Mouse (Mus musculus): Measurements from ENCODE around the gene Tnf. TPM values are rescaled to one million over a fixed set of nuclear protein-coding genes. Genes with fewer than 3 reads are reported as not detected.

The Tnf gene
- polyA plus RNA-seq, 1 experiment from 2014 or later = not detected

Small RNA genes lying within 50 kb of the gene (microRNA-seq; reads per million reads assigned to microRNA genes)
- gene Mir6973a (not detected), gene Mir6974 (not detected), gene Mir6975 (3.4 reads per million, percentile 16 among the genes with 10 or more reads in this experiment), gene Mir8094 (0.86 reads per million)

Other genes starting within 250 kb of the Tnf start
- 0.24 TPM in 1 of 2 replicates, not detected in the other for gene Hspa1b, start 242.8 kb downstream of the Tnf start, polyA plus RNA-seq (2015; fragmentation: Nextera tagmentation; extraction: Ambion mirVana)
- gene Gm20481, start 232.1 kb downstream of the Tnf start, polyA plus RNA-seq (2015; fragmentation: Nextera tagmentation; extraction: Ambion mirVana) = not detected in 2 replicates
- gene Hspa1a, start 229.9 kb downstream of the Tnf start, polyA plus RNA-seq (2015; fragmentation: Nextera tagmentation; extraction: Ambion mirVana) = 13.4 and 19.3 TPM in 2 replicates
- gene Hspa1l, start 229.3 kb downstream of the Tnf start, polyA plus RNA-seq (2015; fragmentation: Nextera tagmentation; extraction: Ambion mirVana) = 2.0 and 2.4 TPM in 2 replicates
- gene Lsm2, start 220.1 kb downstream of the Tnf start, polyA plus RNA-seq (2015; fragmentation: Nextera tagmentation; extraction: Ambion mirVana) = 97.2 and 107 TPM in 2 replicates
- gene Vars, start 201.0 kb downstream of the Tnf start, polyA plus RNA-seq (2015; fragmentation: Nextera tagmentation; extraction: Ambion mirVana) = 54.8 and 56.5 TPM in 2 replicates
- 0.16 and 0.26 TPM in 2 replicates for gene Vwa7, start 185.4 kb downstream of the Tnf start, polyA plus RNA-seq (2015; fragmentation: Nextera tagmentation; extraction: Ambion mirVana)
- gene Sapcd1, start 174.0 kb downstream of the Tnf start, polyA plus RNA-seq (2015; fragmentation: Nextera tagmentation; extraction: Ambion mirVana) = 0.71 and 1.1 TPM in 2 replicates
- 1.9 and 2.4 TPM in 2 replicates for gene Msh5, start 155.3 kb downstream of the Tnf start, polyA plus RNA-seq (2015; fragmentation: Nextera tagmentation; extraction: Ambion mirVana)
- 51.2 and 54.7 TPM in 2 replicates for gene Clic1, start 152.0 kb downstream of the Tnf start, polyA plus RNA-seq (2015; fragmentation: Nextera tagmentation; extraction: Ambion mirVana)
- 312 and 341 TPM in 2 replicates for gene Ddah2, start 143.0 kb downstream of the Tnf start, polyA plus RNA-seq (2015; fragmentation: Nextera tagmentation; extraction: Ambion mirVana)
- gene Ly6g6c, start 136.6 kb downstream of the Tnf start, polyA plus RNA-seq (2015; fragmentation: Nextera tagmentation; extraction: Ambion mirVana) = 0.30 TPM in 1 of 2 replicates, not detected in the other
- 0.12 and 0.15 TPM in 2 replicates for gene Mpig6b, start 135.8 kb downstream of the Tnf start, polyA plus RNA-seq (2015; fragmentation: Nextera tagmentation; extraction: Ambion mirVana)
- gene Ly6g6e, start 125.1 kb downstream of the Tnf start, polyA plus RNA-seq (2015; fragmentation: Nextera tagmentation; extraction: Ambion mirVana) = 0.26 and 0.31 TPM in 2 replicates
- 0.57 and 1.5 TPM in 2 replicates for gene Ly6g6d, start 123.9 kb downstream of the Tnf start, polyA plus RNA-seq (2015; fragmentation: Nextera tagmentation; extraction: Ambion mirVana)
- gene Ly6g6f, start 116.4 kb downstream of the Tnf start, polyA plus RNA-seq (2015; fragmentation: Nextera tagmentation; extraction: Ambion mirVana) = not detected in 2 replicates
- 105 and 107 TPM in 2 replicates for gene Abhd16a, start 112.7 kb downstream of the Tnf start, polyA plus RNA-seq (2015; fragmentation: Nextera tagmentation; extraction: Ambion mirVana)
- gene Ly6g5c, start 93.7 kb downstream of the Tnf start, polyA plus RNA-seq (2015; fragmentation: Nextera tagmentation; extraction: Ambion mirVana) = not detected in 2 replicates
- gene Ly6g5b, start 86.6 kb downstream of the Tnf start, polyA plus RNA-seq (2015; fragmentation: Nextera tagmentation; extraction: Ambion mirVana) = 1.5 TPM in 2 replicates
- 24.3 and 26.4 TPM in 2 replicates for gene Gpank1, start 80.6 kb downstream of the Tnf start, polyA plus RNA-seq (2015; fragmentation: Nextera tagmentation; extraction: Ambion mirVana)
- 315 and 331 TPM in 2 replicates for gene Csnk2b, start 80.0 kb downstream of the Tnf start, polyA plus RNA-seq (2015; fragmentation: Nextera tagmentation; extraction: Ambion mirVana)
- gene D17H6S53E, start 75.6 kb downstream of the Tnf start, polyA plus RNA-seq (2015; fragmentation: Nextera tagmentation; extraction: Ambion mirVana) = 7.8 and 8.7 TPM in 2 replicates
- 0.24 and 0.29 TPM in 2 replicates for gene Apom, start 70.0 kb downstream of the Tnf start, polyA plus RNA-seq (2015; fragmentation: Nextera tagmentation; extraction: Ambion mirVana)
- 70.5 and 75.7 TPM in 2 replicates for gene Bag6, start 66.8 kb downstream of the Tnf start, polyA plus RNA-seq (2015; fragmentation: Nextera tagmentation; extraction: Ambion mirVana)
- gene Prrc2a, start 37.1 kb downstream of the Tnf start, polyA plus RNA-seq (2015; fragmentation: Nextera tagmentation; extraction: Ambion mirVana) = 148 and 167 TPM in 2 replicates
- 6.2 and 6.9 TPM in 2 replicates for gene Aif1, start 25.9 kb downstream of the Tnf start, polyA plus RNA-seq (2015; fragmentation: Nextera tagmentation; extraction: Ambion mirVana)
- 4.7 and 5.9 TPM in 2 replicates for gene Lst1, start 13.6 kb downstream of the Tnf start, polyA plus RNA-seq (2015; fragmentation: Nextera tagmentation; extraction: Ambion mirVana)
- gene Ltb, start 7.6 kb downstream of the Tnf start, polyA plus RNA-seq (2015; fragmentation: Nextera tagmentation; extraction: Ambion mirVana) = 0.48 and 0.62 TPM in 2 replicates
- gene Lta, start 3.3 kb upstream of the Tnf start, polyA plus RNA-seq (2015; fragmentation: Nextera tagmentation; extraction: Ambion mirVana) = 0.45 and 1.1 TPM in 2 replicates
- gene Gm16181, start 18.8 kb upstream of the Tnf start, polyA plus RNA-seq (2015; fragmentation: Nextera tagmentation; extraction: Ambion mirVana) = 0.38 and 0.57 TPM in 2 replicates
- gene Atp6v1g2, start 31.7 kb upstream of the Tnf start, polyA plus RNA-seq (2015; fragmentation: Nextera tagmentation; extraction: Ambion mirVana) = 111 and 139 TPM in 2 replicates
- gene Nfkbil1, start 33.8 kb upstream of the Tnf start, polyA plus RNA-seq (2015; fragmentation: Nextera tagmentation; extraction: Ambion mirVana) = 9.2 and 9.4 TPM in 2 replicates
- 339 and 357 TPM in 2 replicates for gene Ddx39b, start 39.7 kb upstream of the Tnf start, polyA plus RNA-seq (2015; fragmentation: Nextera tagmentation; extraction: Ambion mirVana)
- 82.5 and 109 TPM in 2 replicates for gene H2-D1, start 60.7 kb upstream of the Tnf start, polyA plus RNA-seq (2015; fragmentation: Nextera tagmentation; extraction: Ambion mirVana)
- 0.38 and 0.52 TPM in 2 replicates for gene H2-Q1, start 118.4 kb upstream of the Tnf start, polyA plus RNA-seq (2015; fragmentation: Nextera tagmentation; extraction: Ambion mirVana)
- 4.4 and 7.6 TPM in 2 replicates for gene H2-Q2, start 140.2 kb upstream of the Tnf start, polyA plus RNA-seq (2015; fragmentation: Nextera tagmentation; extraction: Ambion mirVana)
- gene H2-Q4, start 177.6 kb upstream of the Tnf start, polyA plus RNA-seq (2015; fragmentation: Nextera tagmentation; extraction: Ambion mirVana) = 0.65 and 0.97 TPM in 2 replicates
- 1.1 and 1.3 TPM in 2 replicates for gene H2-Q6, start 222.8 kb upstream of the Tnf start, polyA plus RNA-seq (2015; fragmentation: Nextera tagmentation; extraction: Ambion mirVana)
- gene H2-Q7, start 237.1 kb upstream of the Tnf start, polyA plus RNA-seq (2015; fragmentation: Nextera tagmentation; extraction: Ambion mirVana) = 3.8 and 4.6 TPM in 2 replicates

All from midbrain, embryonic 16.5 days (tissue).